Comparison of ENCODE assay signal across 9 mouse cellular contexts in genomic region chr1:131119026-131119425, GRCm38 (mm10). TPM values are rescaled to one million over a fixed set of nuclear protein-coding genes. Genes with fewer than 3 reads are reported as not detected.
DNase-seq lines count a peak whose midpoint lies in the region; ATAC-seq and TF ChIP-seq lines count a peak whose summit lies in the region.
"Had no signal": no experiment of that assay in that cellular context is flagged by ENCODE, and none has a peak within 500 bp of the region (broad histone marks: within the 10 kb centered on the region; RNA-seq: fewer than 3 reads in every experiment).

No protein-coding gene starts in this region.

- H3K9ac ChIP-seq in lung, embryonic 15.5 days = no peak overlapping the region

- no peaks in the 10 kb centered on the region for H3K27me3 ChIP-seq in testis, adult 2 months (ENCODE audit: control insufficient read depth, insufficient read depth, low read length)
- no peaks in the 10 kb centered on the region for H3K27me3 ChIP-seq in lung, embryonic 15.5 days

- DNase-seq in testis, postnatal 10 days (ENCODE audit: low spot score) = no peak
- DNase-seq in brain, adult 2 months (ENCODE audit: low read depth, low spot score) = peak; percentile 61
- DNase-seq in thymus, postnatal 10 days (ENCODE audit: low spot score in 2 of 2) = peak; percentile 32 to 61
- DNase-seq in gastrocnemius, postnatal 4 days (ENCODE audit: low spot score in 2 of 2) = no peak
- DNase-seq in left cerebral cortex, postnatal 14 days (ENCODE audit: low spot score in 2 of 2) = no peak
- DNase-seq in cerebellum, adult 18-20 months = no peak

- H3K36me3 ChIP-seq in testis, adult 2 months (ENCODE audit: control insufficient read depth, insufficient read depth, low read length) = no peaks in the 10 kb centered on the region
- no peaks in the 10 kb centered on the region for H3K36me3 ChIP-seq in lung, embryonic 15.5 days

- H3K9me3 ChIP-seq in lung, embryonic 15.5 days = no peaks in the 10 kb centered on the region

- no peak for ATAC-seq in lung, embryonic 15.5 days (ENCODE audit: borderline replicate concordance, extremely low read depth, low FRiP score, low TSS enrichment)

- peak; percentile 8; the same call in 1 of the 2 replicates for TF ChIP-seq CTCF in testis, adult 2 months (IDR thresholded peaks at IDR 0.05; ENCODE audit: control insufficient read depth, insufficient read depth, insufficient replicate concordance, low read depth, low read length)

- WGBS in lung, embryonic 15.5 days = 42% methylated on average over 2 of the region's 2 CpGs

- no peak overlapping the region for H3K4me3 ChIP-seq in testis, adult 2 months (ENCODE audit: control insufficient read depth, low read depth, low read length)
- no peak overlapping the region for H3K4me3 ChIP-seq in lung, embryonic 15.5 days
- H3K4me3 ChIP-seq: erythroblast, embryonic 14.5 days had no signal

- H3K4me2 ChIP-seq in lung, embryonic 15.5 days = no peak overlapping the region

- no peak for TF ChIP-seq POLR2A in testis, adult 2 months (IDR thresholded peaks at IDR 0.05; ENCODE audit: control insufficient read depth, low read depth, low read length)

- H3K27ac ChIP-seq in testis, adult 2 months (ENCODE audit: control insufficient read depth, insufficient read depth, low read depth, low read length) = no peak overlapping the region
- 0 out of 2 replicates have a peak overlapping the region, but pooled peaks have one; percentile 24 for H3K27ac ChIP-seq in lung, embryonic 15.5 days

- H3K4me1 ChIP-seq in testis, adult 2 months (ENCODE audit: control insufficient read depth, insufficient read depth, low read length) = peaks cover 2% of the 10 kb centered on the region
- H3K4me1 ChIP-seq in lung, embryonic 15.5 days = 0 out of 2 replicates have a peak, but pooled peaks cover 11% of the 10 kb centered on the region

- intact Hi-C loops in left cerebral cortex, postnatal 14 days (cut with DNase I) = loop anchor here (5.0 kb wide), 4 partner anchors 33 to 572 kb away; partner anchors contain the start of genes Eif2d and Rassf5

RNA-seq across cellular contexts. Expression of gene Dyrk3, which starts 19.1 kb away (rescaled TPM):
- 102 and 113 TPM in 2 replicates for polyA plus RNA-seq in testis, adult 2 months (2012; rRNA removed)
- polyA plus RNA-seq in lung, embryonic 15.5 days (2015; fragmentation: Nextera tagmentation; extraction: Ambion mirVana) = 3.3 and 3.7 TPM in 2 replicates
- under 1 TPM; 0.17 to 0.29 TPM for total RNA-seq in gastrocnemius, postnatal 4 days (2021)
- 10 to 100 TPM in 1 of 2 experiments, 1 to 10 TPM in 1; 9.3 to 19.0 TPM for total RNA-seq in left cerebral cortex, postnatal 14 days (2021)

RNA-seq across cellular contexts. Expression of gene Mapkapk2, which starts 21.4 kb away (rescaled TPM):
- 13.2 and 14.7 TPM in 2 replicates for polyA plus RNA-seq in testis, adult 2 months (2012; rRNA removed)
- 57.9 and 61.0 TPM in 2 replicates for polyA plus RNA-seq in lung, embryonic 15.5 days (2015; fragmentation: Nextera tagmentation; extraction: Ambion mirVana)
- 100 to 1,000 TPM; 159 to 163 TPM for total RNA-seq in gastrocnemius, postnatal 4 days (2021)
- 10 to 100 TPM; 25.1 to 26.0 TPM for total RNA-seq in left cerebral cortex, postnatal 14 days (2021)

RNA-seq across cellular contexts. Expression of gene Eif2d, which starts 34.0 kb away (rescaled TPM):
- 18.1 and 18.4 TPM in 2 replicates for polyA plus RNA-seq in testis, adult 2 months (2012; rRNA removed)
- polyA plus RNA-seq in lung, embryonic 15.5 days (2015; fragmentation: Nextera tagmentation; extraction: Ambion mirVana) = 60.3 and 63.0 TPM in 2 replicates
- 10 to 100 TPM; 25.3 to 27.2 TPM for total RNA-seq in gastrocnemius, postnatal 4 days (2021)
- 10 to 100 TPM; 35.4 to 39.6 TPM for total RNA-seq in left cerebral cortex, postnatal 14 days (2021)

Comparison
In these comparisons a context has a peak if more than half of its experiments do, and no peak if none do; other contexts are left out.
1. DNase-seq: peak in brain, adult 2 months (single experiment) and thymus, postnatal 10 days (2 of 2); none in testis, postnatal 10 days (single experiment), gastrocnemius, postnatal 4 days (0 of 2), left cerebral cortex, postnatal 14 days (0 of 2) and cerebellum, adult 18-20 months (0 of 2).
2. RNA of gene Dyrk3, which starts 19.1 kb away (total RNA-seq): 9.3 to 19.0 TPM in left cerebral cortex, postnatal 14 days; 0.17 to 0.29 TPM in gastrocnemius, postnatal 4 days; every median in the first group is over 4 times any median in the second.
3. RNA of gene Mapkapk2, which starts 21.4 kb away (total RNA-seq): 159 to 163 TPM in gastrocnemius, postnatal 4 days; 25.1 to 26.0 TPM in left cerebral cortex, postnatal 14 days; every median in the first group is over 4 times any median in the second.